Mouse (Mus musculus) gastrocnemius, adult 2 months (tissue): ENCODE results near the gene Mrpl32. TPM values are rescaled to one million over a fixed set of nuclear protein-coding genes. Genes with fewer than 3 reads are reported as not detected.

Experiments used
- DNase-seq: peaks from one replicate; pipeline ENCODE4 v3.0.0; 2022
- H3K27ac ChIP-seq: fragments of 200-600 bp; 2 replicates; pipeline ENCODE4 v1.8.1; 2022; ENCODE audit warnings: mild to moderate bottlenecking
- H3K4me3 ChIP-seq: fragments of 200-600 bp; 2 replicates; pipeline ENCODE4 v1.8.1; 2022; ENCODE audit warnings: mild to moderate bottlenecking, moderate library complexity
- CTCF ChIP-seq: fragments of 200-600 bp; IDR thresholded peaks from 2 replicates; pipeline ENCODE4 v1.8.1; 2022; ENCODE audit warnings: antibody characterized with exemption, mild to moderate bottlenecking, moderate library complexity
- intact Hi-C: fragments of 180-260 bp; cut with DNase I; formaldehyde crosslinking; loops from one replicate; pipeline ENCODE4 v1.15.1; 2025
- long read RNA-seq, 2 experiments: library from polyadenylated mRNA; stranded (forward); transcript quantifications; one replicate each; pipeline ENCODE4 v2.0.0; 2021
- total RNA-seq, 2 experiments: library from RNA; stranded (reverse); gene quantifications; 2 replicates each; pipeline ENCODE4 v1.2.3; 2021

Mrpl32 gene
- 10 to 100 TPM; 41.2 to 41.8 TPM for total RNA-seq
- long read RNA-seq, experiment 1, transcript Mrpl32-202 (3 exons, 3,013 nt), result major isoform, 34 of 37 reads
- long read RNA-seq, experiment 1, partial matches to known transcripts, result 0 of 37 reads
- long read RNA-seq, experiment 1, other reads (novel, unspliced or antisense), result 1 of 37 reads
- long read RNA-seq, experiment 2, transcript Mrpl32-202 (3 exons, 3,013 nt), result major isoform, 26 of 28 reads
- long read RNA-seq, experiment 2, partial matches to known transcripts, result 0 of 28 reads
- long read RNA-seq, experiment 2, other reads (novel, unspliced or antisense), result 2 of 28 reads

DNA sequence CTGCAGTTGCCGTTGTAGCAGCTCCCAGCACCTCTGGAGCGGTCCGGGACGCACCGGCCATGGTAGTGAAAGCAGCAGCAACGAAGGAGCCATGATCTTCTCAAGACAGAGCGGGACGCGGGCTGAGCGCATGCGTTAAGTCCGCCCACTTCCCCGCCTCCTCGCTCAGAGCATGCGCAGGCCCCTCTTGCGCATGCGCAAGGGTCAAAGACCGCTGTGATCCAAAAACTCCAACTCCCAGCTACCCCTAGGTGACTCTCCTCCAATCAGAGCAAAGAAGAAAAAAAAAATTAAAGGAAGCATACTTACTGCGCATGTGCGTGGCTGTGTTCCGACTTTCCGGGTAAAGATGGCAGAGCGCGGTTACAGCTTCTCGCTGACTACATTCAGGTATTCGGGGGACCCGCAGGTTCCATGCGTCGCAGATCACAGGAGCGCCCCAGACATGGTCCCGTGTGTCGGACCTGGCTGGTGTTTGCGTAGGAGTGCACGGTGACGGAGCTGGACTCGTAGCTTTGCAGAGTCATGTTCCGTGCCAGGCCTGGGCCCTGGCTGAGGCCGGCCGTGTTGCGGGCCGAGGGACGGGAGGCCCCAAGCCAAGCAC lies at the start of gene Mrpl32, which contains the start of gene Psma2:
TSS of gene Mrpl32 (minus strand) at position 240 of the 604 bp plus-strand sequence.
TSS of gene Psma2 (plus strand) at position 315 of the 604 bp plus-strand sequence.
- H3K4me3 ChIP-seq, result peak within 1 kb of the TSS; percentile 87
- peak; percentile 97 for DNase-seq
- H3K27ac ChIP-seq, result peak within 1 kb of the TSS; percentile 94
- intact Hi-C loops, result loop anchor here (1.0 to 10.0 kb wide), 2 partner anchors 16 to 658 kb away; partner anchors contain the start of gene B3galnt2
- TF ChIP-seq CTCF, result no peak

DNA sequence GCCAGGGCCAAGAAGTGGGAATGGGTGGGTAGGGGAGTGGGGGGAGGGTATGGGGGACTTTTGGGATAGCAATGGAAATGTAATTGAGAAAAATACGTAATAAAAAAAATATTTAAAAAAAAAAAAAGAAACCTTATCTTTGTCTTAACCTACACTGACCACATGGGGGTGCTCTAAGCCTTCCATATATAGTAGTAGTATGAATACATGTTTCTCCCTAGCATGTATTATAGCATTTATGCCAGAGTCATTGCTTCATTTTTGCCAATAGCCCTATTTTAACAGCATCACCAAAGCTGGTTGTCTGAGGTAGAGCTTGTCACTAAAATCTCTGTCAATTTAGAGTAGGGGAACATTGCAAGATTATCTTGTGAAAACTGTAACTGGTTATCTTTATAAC lies 36.3 kb upstream of the Mrpl32 start:
- peak; percentile 66 for TF ChIP-seq CTCF
- intact Hi-C loops, result loop anchor here (2.0 kb wide), 1 partner anchor 1114 kb away; no protein-coding TSS in a partner anchor
- no peak for DNase-seq
- no peak overlapping the region for H3K4me3 ChIP-seq
- no peak overlapping the region for H3K27ac ChIP-seq

- intact Hi-C loops, result no loop called here
- no peak for TF ChIP-seq CTCF
- Histone ChIP-seq H3K27ac (no peak overlapping the region), H3K4me3 (no peak overlapping the region)
- no peak for DNase-seq
Observed at GRCm38 (mm10) chr13:14639998-14640397, 27.0 kb upstream of the Mrpl32 start.

- intact Hi-C loops, result loop anchor here (1.0 kb wide), 1 partner anchor 17 kb away; the partner anchor contains the start of genes Mrpl32 and Psma2
Observed at GRCm38 (mm10) chr13:14629726-14630641, 17.0 kb upstream of the Mrpl32 start, which contains the start of gene AW209491. TSS of gene AW209491 (plus strand) at chr13:14630154.

DNA sequence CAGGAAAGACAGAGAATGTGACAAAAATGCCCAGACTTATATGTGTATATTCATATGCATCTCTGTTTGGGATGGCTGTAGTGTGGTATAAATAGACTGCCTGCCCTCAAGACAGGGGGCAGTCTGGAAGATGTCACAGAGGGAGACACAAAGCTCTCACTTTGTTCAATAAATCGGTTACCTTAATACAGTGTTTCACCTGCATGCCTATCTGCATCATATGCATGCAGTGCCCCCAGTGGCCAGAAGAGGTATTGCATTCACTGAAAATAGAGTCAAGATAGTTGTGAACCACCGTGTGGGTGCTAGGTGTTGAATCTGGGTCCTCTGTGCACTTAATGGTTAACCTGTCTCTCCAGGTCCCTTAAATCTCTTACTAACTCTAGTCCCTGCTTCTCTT lies 5.8 kb upstream of the Mrpl32 start:
- peak; percentile 55 for DNase-seq
- peak; percentile 99 for TF ChIP-seq CTCF
- intact Hi-C loops, result loop anchor here (10.0 kb wide), 1 partner anchor 664 kb away; the partner anchor contains the start of gene B3galnt2
- Histone ChIP-seq H3K27ac (no peak overlapping the region), H3K4me3 (no peak overlapping the region)

More at GRCm38 (mm10) chr13:14629726-14630641, 17.0 kb upstream of the Mrpl32 start, which contains the start of gene AW209491:
- H3K4me3 ChIP-seq, result peak within 1 kb of the TSS; percentile 76
- TF ChIP-seq CTCF, result peak; percentile 19
- H3K27ac ChIP-seq, result peak within 1 kb of the TSS; percentile 88
- DNase-seq, result peak; percentile 97

DNA sequence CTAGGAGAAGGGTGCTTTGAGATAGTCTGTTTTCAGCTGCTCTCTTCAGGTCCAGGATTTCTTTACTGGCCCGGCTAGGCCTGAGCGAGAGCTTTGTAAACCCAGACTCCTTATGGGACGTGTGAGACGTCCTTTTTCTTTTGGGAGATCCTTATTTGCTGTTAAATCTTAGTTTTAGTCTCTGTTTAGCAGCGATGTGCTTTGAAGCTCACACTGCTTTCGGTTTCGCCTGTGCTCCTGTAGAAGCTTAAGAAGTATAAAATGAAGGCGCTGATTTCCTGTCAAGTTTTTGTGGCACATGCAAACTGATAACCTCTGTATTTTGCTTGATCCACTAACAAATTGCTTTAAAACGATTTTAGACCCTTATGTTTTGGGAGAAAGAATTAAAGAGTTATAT lies 588 bp upstream of the Mrpl32 start:
- no peak for DNase-seq
- TF ChIP-seq CTCF, result no peak
- Histone ChIP-seq H3K27ac (peak overlapping the region; percentile 94), H3K4me3 (peak overlapping the region; percentile 87)
- intact Hi-C loops, result loop anchor here (1.0 to 10.0 kb wide), 2 partner anchors 16 to 659 kb away; partner anchors contain the start of gene B3galnt2

GRCm38 (mm10) chr13:14612463-14612862 lies 502 bp downstream of the Mrpl32 start:
- intact Hi-C loops, result loop anchor here (10.0 kb wide), 1 partner anchor 658 kb away; the partner anchor contains the start of gene B3galnt2
- no peak for TF ChIP-seq CTCF
- Histone ChIP-seq H3K27ac (peak overlapping the region; percentile 94), H3K4me3 (peak overlapping the region; percentile 87)
- no peak for DNase-seq

DNA sequence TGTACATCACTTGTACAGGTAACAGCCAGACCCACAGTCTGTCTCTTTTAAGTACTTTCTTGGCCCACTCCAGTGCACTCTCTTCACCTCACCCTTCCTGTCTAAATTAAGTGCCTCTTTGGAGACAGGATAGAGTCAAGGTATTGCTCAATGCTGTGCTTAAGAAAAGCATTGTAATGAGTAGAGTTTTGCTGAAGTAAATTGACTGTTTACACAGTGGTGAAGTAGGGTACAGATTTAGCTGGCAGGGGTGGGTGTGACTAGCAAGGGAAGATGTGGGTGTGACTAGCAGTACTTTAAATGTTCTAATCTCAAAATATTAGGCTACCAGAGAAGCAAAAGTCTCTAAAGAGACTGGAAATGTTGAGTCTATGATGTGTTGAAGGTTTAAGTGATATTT lies 5.3 kb downstream of the Mrpl32 start:
- no peak for DNase-seq
- Histone ChIP-seq H3K27ac (no peak overlapping the region), H3K4me3 (no peak overlapping the region)
- intact Hi-C loops, result no loop called here
- TF ChIP-seq CTCF, result no peak

DNA sequence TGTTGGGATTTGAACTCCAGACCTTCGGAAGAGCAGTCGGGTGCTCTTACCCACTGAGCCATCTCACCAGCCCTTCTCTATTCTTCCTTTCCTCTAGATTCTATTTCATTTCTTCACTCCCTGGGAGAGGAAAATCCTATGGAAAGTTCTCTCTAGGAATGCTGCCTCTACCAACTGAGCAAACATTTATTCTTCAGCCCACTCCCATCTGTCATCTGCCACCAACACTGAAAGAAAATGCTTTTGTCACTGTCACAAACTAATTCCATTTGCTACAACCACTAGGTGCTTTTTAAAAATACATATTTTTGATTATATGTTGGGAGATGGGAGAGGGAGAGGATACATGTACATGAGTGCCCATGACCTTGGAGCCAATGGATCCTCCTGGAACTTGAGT lies 10.2 kb downstream of the Mrpl32 start:
- no peak for DNase-seq
- TF ChIP-seq CTCF, result no peak
- intact Hi-C loops, result no loop called here
- Histone ChIP-seq H3K27ac (no peak overlapping the region), H3K4me3 (no peak overlapping the region)

GRCm38 (mm10) chr13:14580392-14580791 lies 32.6 kb downstream of the Mrpl32 start:
- H3K27ac ChIP-seq, result no peak overlapping the region
- no peak for TF ChIP-seq CTCF
- no peak for DNase-seq
- intact Hi-C loops, result no loop called here
- no peak overlapping the region for H3K4me3 ChIP-seq

- no peak overlapping the region for H3K4me3 ChIP-seq
- no peak for TF ChIP-seq CTCF
- H3K27ac ChIP-seq, result no peak overlapping the region
- intact Hi-C loops, result no loop called here
- DNase-seq, result no peak
Observed at GRCm38 (mm10) chr13:14574128-14574527, 38.8 kb downstream of the Mrpl32 start.

DNA sequence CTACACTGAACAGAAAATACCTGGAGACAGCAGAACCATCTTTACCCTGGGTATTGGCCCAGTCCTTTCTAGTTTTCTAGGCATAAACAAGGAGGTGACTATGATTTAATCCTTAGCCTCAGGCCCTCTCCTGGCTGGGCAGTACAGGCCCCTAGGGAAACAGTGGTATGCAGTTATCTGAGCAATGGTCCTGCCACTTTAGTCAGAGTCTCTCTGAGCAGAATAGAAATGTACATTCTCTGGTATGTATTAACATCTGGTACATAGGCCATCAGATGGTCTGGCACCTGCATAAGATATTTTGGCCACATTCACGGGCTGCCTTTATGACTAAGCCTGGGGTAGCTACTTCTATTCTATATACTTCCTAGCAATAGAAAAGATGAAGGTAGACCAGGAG lies 51.6 kb downstream of the Mrpl32 start:
- intact Hi-C loops, result no loop called here
- no peak for TF ChIP-seq CTCF
- DNase-seq, result no peak
- Histone ChIP-seq H3K27ac (no peak overlapping the region), H3K4me3 (no peak overlapping the region)

Other genes with a start within 250 kb of the Mrpl32 start
- gene Hecw1, start 89.9 kb downstream of the Mrpl32 start, total RNA-seq, result under 1 TPM in 1 of 2 experiments, not detected in 1; 0.08 TPM
- 10 to 100 TPM; 49.9 to 55.1 TPM for gene Psma2, start 75 bp upstream of the Mrpl32 start, total RNA-seq
- gene AW209491, start 17.0 kb upstream of the Mrpl32 start, total RNA-seq, result 10 to 100 TPM; 10.8 to 15.7 TPM